Mouse (Mus musculus): ENCODE data around the gene Slc6a13. TPM values are rescaled to one million over a fixed set of nuclear protein-coding genes. Genes with fewer than 3 reads are reported as not detected.
A peak's percentile ranks its signal among the peaks of the same experiment; 100 is the strongest.

Slc6a13 gene
- polyA plus RNA-seq, 1 experiment from 2014 or later, result 84.7 TPM

GRCm38 (mm10) chr6:121319099-121319498 lies 19.1 kb downstream of the Slc6a13 start:
- Histone ChIP-seq H3K9me3 (ENCODE audit: low read length) (no peaks in the 10 kb centered on the region), H3K36me3 (replicated peaks; ENCODE audit: insufficient read depth, low read length) (no peaks in the 10 kb centered on the region), H3K27ac (ENCODE audit: low read depth) (no peak overlapping the region), H3K4me2 (ENCODE audit: low read depth, low read length) (no peak overlapping the region), H3K4me1 (ENCODE audit: insufficient read depth) (no peaks in the 10 kb centered on the region; the same call in 1 of the 2 replicates), H3K4me3 (ENCODE audit: low read depth, low read length) (no peak overlapping the region), H3K27me3 (ENCODE audit: insufficient read depth, low read length) (no peaks in the 10 kb centered on the region), H3K9ac (replicated peaks) (no peak overlapping the region)
- peak; percentile 61 for DNase-seq
- 63% methylated on average over 6 of the region's 6 CpGs for WGBS (ENCODE audit: insufficient replicate concordance)
- no peak for TF ChIP-seq EP300 (IDR thresholded peaks at IDR 0.05; ENCODE audit: low read depth)
- peak; percentile 58 for TF ChIP-seq CTCF (IDR thresholded peaks at IDR 0.05; ENCODE audit: low read depth)
- ATAC-seq, result no peak

GRCm38 (mm10) chr6:121322381-121323110 lies 22.5 kb downstream of the Slc6a13 start:
- H3K9me3 ChIP-seq (ENCODE audit: low read length), result no peaks in the 10 kb centered on the region
- no peaks in the 10 kb centered on the region for H3K36me3 ChIP-seq (replicated peaks; ENCODE audit: insufficient read depth, low read length)
- H3K4me3 ChIP-seq (ENCODE audit: low read depth, low read length), result no peak overlapping the region
- TF ChIP-seq CTCF (IDR thresholded peaks at IDR 0.05; ENCODE audit: low read depth) (no peak), EP300 (IDR thresholded peaks at IDR 0.05; ENCODE audit: low read depth) (no peak)
- ATAC-seq (no peak), DNase-seq (no peak)
- no peak overlapping the region for H3K4me2 ChIP-seq (ENCODE audit: low read depth, low read length)
- no peak overlapping the region for H3K27ac ChIP-seq (ENCODE audit: low read depth)
- H3K9ac ChIP-seq (replicated peaks), result no peak overlapping the region
- WGBS (ENCODE audit: insufficient replicate concordance), result 78% methylated on average over 9 of the region's 9 CpGs
- H3K4me1 ChIP-seq (ENCODE audit: insufficient read depth), result no peaks in the 10 kb centered on the region
- no peaks in the 10 kb centered on the region for H3K27me3 ChIP-seq (ENCODE audit: insufficient read depth, low read length)

- Histone ChIP-seq H3K9ac (replicated peaks) (no peak overlapping the region), H3K4me3 (ENCODE audit: low read depth, low read length) (no peak overlapping the region), H3K9me3 (ENCODE audit: low read length) (no peaks in the 10 kb centered on the region), H3K4me1 (ENCODE audit: insufficient read depth) (0 out of 2 replicates have a peak, but pooled peaks cover 4% of the 10 kb centered on the region), H3K27me3 (ENCODE audit: insufficient read depth, low read length) (no peaks in the 10 kb centered on the region), H3K27ac (ENCODE audit: low read depth) (no peak overlapping the region), H3K4me2 (ENCODE audit: low read depth, low read length) (no peak overlapping the region), H3K36me3 (replicated peaks; ENCODE audit: insufficient read depth, low read length) (no peaks in the 10 kb centered on the region)
- DNase-seq, result no peak
- 69% methylated on average over 2 of the region's 3 CpGs for WGBS (ENCODE audit: insufficient replicate concordance)
- TF ChIP-seq EP300 (IDR thresholded peaks at IDR 0.05; ENCODE audit: low read depth) (no peak), CTCF (IDR thresholded peaks at IDR 0.05; ENCODE audit: low read depth) (no peak)
- no peak for ATAC-seq
These were observed 25.3 kb downstream of the Slc6a13 start for GRCm38 (mm10) chr6:121325298-121325697.

- H3K4me2 ChIP-seq (ENCODE audit: low read depth, low read length), result no peak overlapping the region
These were observed 25.7 kb downstream of the Slc6a13 start for GRCm38 (mm10) chr6:121325740-121326139.

GRCm38 (mm10) chr6:121326486-121327069 lies 26.6 kb downstream of the Slc6a13 start:
- no peaks in the 10 kb centered on the region for H3K27me3 ChIP-seq (ENCODE audit: insufficient read depth, low read length)
- no peak overlapping the region for H3K4me3 ChIP-seq (ENCODE audit: low read depth, low read length)
- no peaks in the 10 kb centered on the region for H3K36me3 ChIP-seq (replicated peaks; ENCODE audit: insufficient read depth, low read length)
- H3K4me2 ChIP-seq (ENCODE audit: low read depth, low read length), result no peak overlapping the region
- no peak overlapping the region for H3K27ac ChIP-seq (ENCODE audit: low read depth)
- no peak overlapping the region for H3K9ac ChIP-seq (replicated peaks)
- 0 out of 2 replicates have a peak, but pooled peaks cover 4% of the 10 kb centered on the region for H3K4me1 ChIP-seq (ENCODE audit: insufficient read depth)
- WGBS (ENCODE audit: insufficient replicate concordance), result 42% methylated on average over 10 of the region's 10 CpGs
- TF ChIP-seq CTCF (IDR thresholded peaks at IDR 0.05; ENCODE audit: low read depth) (no peak), EP300 (IDR thresholded peaks at IDR 0.05; ENCODE audit: low read depth) (no peak)
- no peaks in the 10 kb centered on the region for H3K9me3 ChIP-seq (ENCODE audit: low read length)
- ATAC-seq, result no peak
- DNase-seq, result no peak

More at GRCm38 (mm10) chr6:121325740-121326139, 25.7 kb downstream of the Slc6a13 start:
- ATAC-seq, result no peak
- 0 out of 2 replicates have a peak, but pooled peaks cover 4% of the 10 kb centered on the region for H3K4me1 ChIP-seq (ENCODE audit: insufficient read depth)
- H3K36me3 ChIP-seq (replicated peaks; ENCODE audit: insufficient read depth, low read length), result no peaks in the 10 kb centered on the region
- H3K27ac ChIP-seq (ENCODE audit: low read depth), result no peak overlapping the region
- DNase-seq, result no peak
- H3K4me3 ChIP-seq (ENCODE audit: low read depth, low read length), result no peak overlapping the region
- H3K9ac ChIP-seq (replicated peaks), result no peak overlapping the region
- no peak for TF ChIP-seq EP300 (IDR thresholded peaks at IDR 0.05; ENCODE audit: low read depth)
- no peak for TF ChIP-seq CTCF (IDR thresholded peaks at IDR 0.05; ENCODE audit: low read depth)
- 69% methylated on average over 9 of the region's 9 CpGs for WGBS (ENCODE audit: insufficient replicate concordance)
- H3K27me3 ChIP-seq (ENCODE audit: insufficient read depth, low read length), result no peaks in the 10 kb centered on the region
- H3K9me3 ChIP-seq (ENCODE audit: low read length), result no peaks in the 10 kb centered on the region

- no peak for DNase-seq
- WGBS (ENCODE audit: insufficient replicate concordance), result 75% methylated on average over 9 of the region's 9 CpGs
These were observed 28.4 kb downstream of the Slc6a13 start for GRCm38 (mm10) chr6:121328417-121328884.

More at GRCm38 (mm10) chr6:121328417-121328884, 28.4 kb downstream of the Slc6a13 start:
- no peak overlapping the region for H3K27ac ChIP-seq (ENCODE audit: low read depth)
- no peak overlapping the region for H3K4me3 ChIP-seq (ENCODE audit: low read depth, low read length)
- H3K36me3 ChIP-seq (replicated peaks; ENCODE audit: insufficient read depth, low read length), result peaks cover 5% of the 10 kb centered on the region; the same call in 1 of the 2 replicates
- no peaks in the 10 kb centered on the region for H3K27me3 ChIP-seq (ENCODE audit: insufficient read depth, low read length)
- no peak for TF ChIP-seq EP300 (IDR thresholded peaks at IDR 0.05; ENCODE audit: low read depth)
- TF ChIP-seq CTCF (IDR thresholded peaks at IDR 0.05; ENCODE audit: low read depth), result no peak
- H3K4me2 ChIP-seq (ENCODE audit: low read depth, low read length), result no peak overlapping the region
- H3K9ac ChIP-seq (replicated peaks), result no peak overlapping the region
- no peaks in the 10 kb centered on the region for H3K9me3 ChIP-seq (ENCODE audit: low read length)
- H3K4me1 ChIP-seq (ENCODE audit: insufficient read depth), result 0 out of 2 replicates have a peak, but pooled peaks cover 4% of the 10 kb centered on the region
- ATAC-seq, result no peak

All from liver, postnatal 0 days (tissue).